Mouse (Mus musculus): ENCODE results near the gene Lmx1a. TPM values are rescaled to one million over a fixed set of nuclear protein-coding genes. Genes with fewer than 3 reads are reported as not detected.

Lmx1a gene
- total RNA-seq (2021): not detected

GRCm38 (mm10) chr1:167689232-167689261, at the start of gene Lmx1a:
TSS of gene Lmx1a (plus strand) at chr1:167689237.
- intact Hi-C loops (cut with DNase I): no loop called here
- DNase-seq: no peak

- intact Hi-C loops (cut with DNase I): loop anchor here (1.0 to 10.0 kb wide), 2 partner anchors 230 to 420 kb away; no protein-coding TSS in a partner anchor
- DNase-seq: peak; percentile 88 to 93
These were observed 44.0 kb upstream of the Lmx1a start for GRCm38 (mm10) chr1:167644866-167645537.

GRCm38 (mm10) chr1:167648670-167649069, 40.4 kb upstream of the Lmx1a start:
- DNase-seq: no peak
- intact Hi-C loops (cut with DNase I): loop anchor here (10.0 kb wide), 1 partner anchor 424 kb away; no protein-coding TSS in a partner anchor

GRCm38 (mm10) chr1:167649122-167649633, 39.9 kb upstream of the Lmx1a start:
- intact Hi-C loops (cut with DNase I): loop anchor here (10.0 kb wide), 1 partner anchor 424 kb away; no protein-coding TSS in a partner anchor
- peak in 1 of 2 experiments; percentile 22 for DNase-seq

GRCm38 (mm10) chr1:167652336-167652735, 36.7 kb upstream of the Lmx1a start:
- intact Hi-C loops (cut with DNase I): no loop called here
- DNase-seq: no peak

- intact Hi-C loops (cut with DNase I): no loop called here
- no peak for DNase-seq
These were observed 30.0 kb upstream of the Lmx1a start for GRCm38 (mm10) chr1:167659065-167659464.

GRCm38 (mm10) chr1:167660521-167661101, 28.4 kb upstream of the Lmx1a start:
- intact Hi-C loops (cut with DNase I): no loop called here

GRCm38 (mm10) chr1:167661123-167661522, 27.9 kb upstream of the Lmx1a start:
- peak; percentile 18 to 33 for DNase-seq
- intact Hi-C loops (cut with DNase I): no loop called here

More at GRCm38 (mm10) chr1:167660521-167661101, 28.4 kb upstream of the Lmx1a start:
- peak; percentile 44 to 50 for DNase-seq

GRCm38 (mm10) chr1:167663136-167663535, 25.9 kb upstream of the Lmx1a start:
- intact Hi-C loops (cut with DNase I): no loop called here
- DNase-seq: no peak

GRCm38 (mm10) chr1:167669796-167670195, 19.2 kb upstream of the Lmx1a start:
- peak; percentile 48 to 68 for DNase-seq
- intact Hi-C loops (cut with DNase I): no loop called here

- intact Hi-C loops (cut with DNase I): no loop called here
- no peak for DNase-seq
These were observed 16.5 kb upstream of the Lmx1a start for GRCm38 (mm10) chr1:167672433-167672987.

- intact Hi-C loops (cut with DNase I): no loop called here
- no peak for DNase-seq
These were observed 10.0 kb upstream of the Lmx1a start for GRCm38 (mm10) chr1:167679061-167679460.

GRCm38 (mm10) chr1:167688001-167688346, 1.1 kb upstream of the Lmx1a start:
- intact Hi-C loops (cut with DNase I): no loop called here
- DNase-seq: no peak

GRCm38 (mm10) chr1:167688347-167689231, 448 bp upstream of the Lmx1a start:
- intact Hi-C loops (cut with DNase I): no loop called here
- DNase-seq: peak in 1 of 2 experiments; percentile 29

GRCm38 (mm10) chr1:167689262-167690137, 463 bp downstream of the Lmx1a start:
- intact Hi-C loops (cut with DNase I): no loop called here
- no peak for DNase-seq

GRCm38 (mm10) chr1:167690138-167690710, 1.2 kb downstream of the Lmx1a start:
- intact Hi-C loops (cut with DNase I): no loop called here
- DNase-seq: peak in 1 of 2 experiments; percentile 2

GRCm38 (mm10) chr1:167690716-167691550, 1.9 kb downstream of the Lmx1a start:
- intact Hi-C loops (cut with DNase I): no loop called here

GRCm38 (mm10) chr1:167691911-167692682, 3.1 kb downstream of the Lmx1a start:
- intact Hi-C loops (cut with DNase I): no loop called here
- peak in 1 of 2 experiments; percentile 14 for DNase-seq

More at GRCm38 (mm10) chr1:167690716-167691550, 1.9 kb downstream of the Lmx1a start:
- DNase-seq: peak in 1 of 2 experiments; percentile 5
